Mouse (Mus musculus) myocyte (in vitro differentiated cells): ENCODE results near the gene Cflar.
"Not testable (repeated sequence)": the region's sequence is repeated elsewhere in the genome, so short reads cannot be mapped to it uniquely, and the experiment has no call there.

Experiments
- E2F4 ChIP-seq: IDR thresholded peaks from one replicate; pipeline ENCODE4 v1.6.1; 2011; ENCODE audit warnings: mild to moderate bottlenecking, control low read depth, moderate library complexity; ENCODE audit not compliant: insufficient read depth
- POLR2A ChIP-seq: IDR thresholded peaks from one replicate; pipeline ENCODE4 v1.6.1; 2011; ENCODE audit warnings: low read depth, mild to moderate bottlenecking, control low read depth, moderate library complexity; ENCODE audit not compliant: insufficient read length
- TCF12 ChIP-seq: IDR thresholded peaks from one replicate; pipeline ENCODE4 v1.6.1; 2011; ENCODE audit warnings: mild to moderate bottlenecking, control low read depth; ENCODE audit not compliant: poor library complexity, insufficient read depth, severe bottlenecking

- TF ChIP-seq POLR2A, E2F4, TCF12: not testable (repeated sequence)
Observed at GRCm38 (mm10) chr1:58697607-58698006, 13.7 kb upstream of the Cflar start.
